Mouse (Mus musculus): Measurements from ENCODE around the gene Tm6sf2.

GRCm38 (mm10) chr8:70114892-70115291 is 42.2 kb downstream of the Tm6sf2 start:
- TF ChIP-seq FLI1 (IDR thresholded peaks at IDR 0.05; ENCODE audit: low read length) (no peak), GATA1 (IDR thresholded peaks at IDR 0.05; ENCODE audit: borderline replicate concordance, low read length) (no peak)
